Mouse (Mus musculus) cerebellum, postnatal 4 days (tissue): ENCODE results near the gene Erc2.

ENCODE experiments used
- DNase-seq, 2 experiments: peaks; one replicate each; pipeline ENCODE4 v3.0.0; 2022; ENCODE audit warnings: low spot score in 2 of 2, mixed read lengths in 1 of 2

Gene Erc2

GRCm38 (mm10) chr14:27667016-27667852 is 45.0 kb downstream of the Erc2 start:
- no peak for DNase-seq

GRCm38 (mm10) chr14:27668151-27668550 is 45.9 kb downstream of the Erc2 start:
- no peak for DNase-seq

- DNase-seq: no peak
These were observed 47.7 kb downstream of the Erc2 start for GRCm38 (mm10) chr14:27669939-27670338.

GRCm38 (mm10) chr14:27672761-27673160 is 50.5 kb downstream of the Erc2 start:
- no peak for DNase-seq

- DNase-seq: no peak
These were observed 51.9 kb downstream of the Erc2 start for GRCm38 (mm10) chr14:27674096-27674495.

GRCm38 (mm10) chr14:27674561-27674960 is 52.3 kb downstream of the Erc2 start:
- DNase-seq: no peak

- DNase-seq: no peak
These were observed 52.8 kb downstream of the Erc2 start for GRCm38 (mm10) chr14:27675071-27675470.

- DNase-seq: no peak
These were observed 60.3 kb downstream of the Erc2 start for GRCm38 (mm10) chr14:27682368-27683052.

GRCm38 (mm10) chr14:27695781-27696180 is 73.6 kb downstream of the Erc2 start:
- peak; percentile 29 to 83 for DNase-seq

GRCm38 (mm10) chr14:27717364-27717763 is 95.1 kb downstream of the Erc2 start:
- no peak for DNase-seq

- no peak for DNase-seq
These were observed 97.4 kb downstream of the Erc2 start for GRCm38 (mm10) chr14:27719601-27720000.

GRCm38 (mm10) chr14:27720944-27721343 is 98.7 kb downstream of the Erc2 start:
- DNase-seq: no peak

- DNase-seq: no peak
These were observed 99.5 kb downstream of the Erc2 start for GRCm38 (mm10) chr14:27721759-27722158.

- DNase-seq: no peak
These were observed 105.3 kb downstream of the Erc2 start for GRCm38 (mm10) chr14:27727541-27727940.

GRCm38 (mm10) chr14:27731086-27731485 is 108.9 kb downstream of the Erc2 start:
- DNase-seq: no peak

- no peak for DNase-seq
These were observed 117.2 kb downstream of the Erc2 start for GRCm38 (mm10) chr14:27739436-27739835.

GRCm38 (mm10) chr14:27741248-27741916 is 119.2 kb downstream of the Erc2 start:
- DNase-seq: peak; percentile 39 to 66

GRCm38 (mm10) chr14:27754340-27754739 is 132.1 kb downstream of the Erc2 start:
- DNase-seq: no peak

- DNase-seq: no peak
These were observed 134.7 kb downstream of the Erc2 start for GRCm38 (mm10) chr14:27756901-27757300.

- DNase-seq: peak in 1 of 2 experiments; percentile 15
These were observed 136.0 kb downstream of the Erc2 start for GRCm38 (mm10) chr14:27758230-27758629.

GRCm38 (mm10) chr14:27759069-27759628 is 136.9 kb downstream of the Erc2 start:
- DNase-seq: no peak

- no peak for DNase-seq
These were observed 137.8 kb downstream of the Erc2 start for GRCm38 (mm10) chr14:27759982-27760381.
